Mouse (Mus musculus) gastrocnemius, postnatal 14 days (tissue): ENCODE measurements around the gene Cage1. TPM values are rescaled to one million over a fixed set of nuclear protein-coding genes. Genes with fewer than 3 reads are reported as not detected.

Source experiments
- DNase-seq: peaks from one replicate; pipeline ENCODE4 v3.0.0; 2021; ENCODE audit warnings: mixed read lengths
- intact Hi-C: fragments of 180-260 bp; cut with DNase I; formaldehyde crosslinking; loops from one replicate; pipeline ENCODE4 v1.15.1; 2025; ENCODE audit warnings: low total_unique reads
- microRNA-seq, 2 experiments: library from miRNA; unstranded; fragments of <30 nt; microRNA quantifications; one replicate each; pipeline ENCODE4 v1.2.0; 2021
- total RNA-seq, 2 experiments: library from RNA; stranded (reverse); gene quantifications; 2 replicates each; pipeline ENCODE4 v1.2.3; 2021

The Cage1 gene
- total RNA-seq, 2 experiments from 2014 or later, result 0.51 to 0.98 TPM

DNA sequence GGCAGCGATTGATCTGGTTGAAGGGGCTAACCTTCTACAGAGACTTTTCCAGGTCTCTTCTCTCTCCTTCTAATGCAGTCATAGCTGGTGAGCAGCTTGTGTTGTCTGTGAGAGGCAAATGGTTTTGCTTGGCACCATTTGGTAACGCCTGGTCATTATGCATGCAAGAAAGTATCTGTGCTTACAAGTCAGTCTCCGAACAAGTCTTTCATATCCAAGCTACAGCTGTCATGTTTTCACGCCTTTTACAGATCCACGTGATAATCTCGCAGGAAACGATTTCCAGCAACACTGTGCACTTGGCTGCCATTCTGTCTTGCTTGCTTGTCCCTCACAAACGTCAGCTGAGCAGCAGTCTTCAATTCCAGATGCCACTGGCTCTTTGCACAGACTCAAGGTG lies 66.9 kb downstream of the Cage1 start:
- DNase-seq, result no peak
- intact Hi-C loops, result no loop called here

DNA sequence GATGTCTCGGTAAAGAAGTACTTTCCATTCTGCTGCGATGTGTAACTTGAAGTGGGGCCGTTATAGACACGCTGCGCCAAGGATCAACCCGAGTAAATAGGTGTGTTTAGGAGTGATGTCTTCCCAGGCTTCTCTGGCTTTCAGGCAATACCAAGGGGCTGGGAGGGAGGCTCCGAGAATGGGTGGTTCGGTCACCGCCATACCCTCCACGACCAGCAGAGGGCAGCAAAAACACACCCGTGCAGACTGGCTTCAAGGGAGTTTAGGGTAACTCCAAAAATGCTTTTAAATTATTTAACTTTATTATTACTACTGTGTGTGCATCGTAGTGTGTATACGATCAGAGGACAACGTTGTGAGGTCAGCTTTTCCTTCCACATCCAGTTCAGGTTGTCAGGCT lies 67.5 kb downstream of the Cage1 start:
- intact Hi-C loops, result no loop called here
- DNase-seq, result peak; percentile 82

DNA sequence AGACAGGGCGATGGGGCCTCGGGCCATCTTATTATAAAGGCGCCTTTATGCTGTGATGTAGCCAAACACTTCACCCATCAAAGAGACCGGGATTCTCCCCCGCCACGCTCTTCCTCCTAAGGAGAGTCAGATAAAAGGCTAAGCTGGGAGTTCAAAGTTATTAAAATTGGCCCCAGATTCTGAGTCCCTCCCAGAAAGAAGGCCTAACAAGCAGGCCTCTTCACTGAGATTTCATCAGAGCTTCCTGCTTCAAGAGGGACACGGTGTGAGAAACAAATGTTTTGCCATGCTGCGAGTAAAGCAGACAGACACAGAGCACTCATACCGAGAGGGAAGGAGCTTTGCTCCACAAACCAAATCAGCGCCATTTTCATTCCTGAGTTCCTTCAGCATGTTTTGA lies 69.3 kb downstream of the Cage1 start:
- intact Hi-C loops, result no loop called here

DNA sequence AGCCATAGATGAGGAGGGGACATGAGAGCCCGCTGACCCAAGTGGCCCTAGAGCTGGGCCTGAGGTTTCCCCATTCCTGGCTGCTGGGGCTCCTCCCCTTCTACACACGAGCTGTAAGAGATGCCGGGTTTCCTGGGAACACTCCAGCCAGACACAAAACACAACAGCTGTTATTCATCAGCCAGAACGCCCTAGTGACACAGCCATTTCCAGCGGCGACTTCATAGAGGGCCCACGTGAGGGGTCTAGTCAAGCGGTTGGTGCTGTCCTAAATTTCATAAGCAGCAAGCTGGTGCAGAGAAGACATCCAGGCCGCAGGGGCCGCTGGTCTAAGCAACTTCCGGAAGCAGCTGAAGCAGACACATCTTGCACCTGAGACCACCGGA lies 69.8 kb downstream of the Cage1 start:
- intact Hi-C loops, result no loop called here
- peak; percentile 50 for DNase-seq

More for the DNA sequence above, 69.3 kb downstream of the Cage1 start:
- DNase-seq, result no peak

DNA sequence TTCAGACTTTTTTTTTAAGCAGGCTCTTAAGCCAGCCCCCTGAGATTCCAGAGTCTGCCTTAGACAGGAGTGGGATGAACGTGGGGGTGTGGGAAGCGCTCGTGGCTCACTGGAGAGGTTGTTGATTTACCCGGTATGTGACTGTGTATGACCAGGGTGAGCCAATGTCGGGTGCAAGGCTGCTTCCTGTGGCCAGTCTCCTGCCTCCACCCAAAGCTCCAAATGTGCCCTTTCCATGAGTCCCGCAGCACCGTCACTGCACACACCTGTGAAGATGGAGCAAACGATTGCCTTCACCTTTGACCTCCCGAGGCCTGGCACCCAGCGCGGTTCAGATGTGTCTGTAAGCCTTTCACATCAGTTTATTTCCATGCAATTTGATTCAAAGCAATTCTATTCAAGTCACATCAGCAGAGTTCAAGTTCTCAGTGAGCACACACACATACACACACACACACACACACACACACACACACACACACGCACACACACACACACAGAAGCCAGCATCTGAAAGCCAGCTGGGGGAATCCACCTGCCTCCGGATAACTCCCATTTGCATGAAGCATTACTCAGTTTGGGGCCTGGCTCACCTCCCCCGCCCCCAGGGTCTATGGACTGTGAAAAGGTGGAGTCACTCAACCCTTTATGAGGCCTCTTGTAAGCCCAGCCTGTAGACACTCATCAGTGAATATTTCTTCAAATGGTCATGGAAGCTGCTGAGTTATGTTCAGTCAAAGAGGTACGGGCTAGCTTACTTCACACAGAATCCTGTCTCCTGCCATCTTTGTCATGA lies 70.4 kb downstream of the Cage1 start:
- DNase-seq, result no peak
- intact Hi-C loops, result no loop called here

DNA sequence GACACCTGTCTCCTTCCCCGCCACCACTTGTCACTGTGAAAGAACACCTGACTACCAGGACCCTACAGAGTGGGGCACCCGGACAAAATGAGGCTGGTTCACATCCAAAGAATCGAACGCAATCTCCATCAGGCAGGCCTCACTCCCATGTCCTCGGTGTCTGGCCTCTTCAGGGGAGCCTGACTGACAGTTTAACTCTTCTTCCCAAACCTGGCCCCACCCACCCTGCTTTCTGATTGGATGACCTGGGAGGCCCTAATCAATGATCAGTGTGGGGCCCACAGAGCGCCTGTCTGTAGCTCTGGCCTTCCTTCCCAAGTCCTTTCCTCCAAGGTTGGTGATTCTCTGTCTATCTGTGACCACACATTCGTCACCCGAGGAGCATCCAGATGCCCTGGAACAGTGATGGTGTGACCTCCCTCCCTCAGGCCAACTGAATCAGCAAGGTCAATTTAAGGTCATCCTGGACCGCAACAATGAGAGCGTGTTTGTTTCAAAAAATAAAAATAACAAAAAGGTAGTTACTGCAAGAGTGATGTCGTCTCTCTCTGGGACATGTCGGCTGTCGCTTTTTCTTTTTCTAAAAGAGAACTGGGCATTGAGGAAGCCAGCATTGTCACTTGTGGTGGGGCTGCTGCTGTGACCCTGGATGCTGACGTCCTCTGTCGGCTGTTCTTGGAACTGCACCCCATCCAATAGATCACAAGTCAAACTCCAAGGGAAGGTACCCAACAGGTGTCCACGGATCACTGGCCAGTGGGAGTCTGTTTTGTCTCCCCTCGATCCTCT lies 71.5 kb downstream of the Cage1 start:
- intact Hi-C loops, result no loop called here
- DNase-seq, result no peak

DNA sequence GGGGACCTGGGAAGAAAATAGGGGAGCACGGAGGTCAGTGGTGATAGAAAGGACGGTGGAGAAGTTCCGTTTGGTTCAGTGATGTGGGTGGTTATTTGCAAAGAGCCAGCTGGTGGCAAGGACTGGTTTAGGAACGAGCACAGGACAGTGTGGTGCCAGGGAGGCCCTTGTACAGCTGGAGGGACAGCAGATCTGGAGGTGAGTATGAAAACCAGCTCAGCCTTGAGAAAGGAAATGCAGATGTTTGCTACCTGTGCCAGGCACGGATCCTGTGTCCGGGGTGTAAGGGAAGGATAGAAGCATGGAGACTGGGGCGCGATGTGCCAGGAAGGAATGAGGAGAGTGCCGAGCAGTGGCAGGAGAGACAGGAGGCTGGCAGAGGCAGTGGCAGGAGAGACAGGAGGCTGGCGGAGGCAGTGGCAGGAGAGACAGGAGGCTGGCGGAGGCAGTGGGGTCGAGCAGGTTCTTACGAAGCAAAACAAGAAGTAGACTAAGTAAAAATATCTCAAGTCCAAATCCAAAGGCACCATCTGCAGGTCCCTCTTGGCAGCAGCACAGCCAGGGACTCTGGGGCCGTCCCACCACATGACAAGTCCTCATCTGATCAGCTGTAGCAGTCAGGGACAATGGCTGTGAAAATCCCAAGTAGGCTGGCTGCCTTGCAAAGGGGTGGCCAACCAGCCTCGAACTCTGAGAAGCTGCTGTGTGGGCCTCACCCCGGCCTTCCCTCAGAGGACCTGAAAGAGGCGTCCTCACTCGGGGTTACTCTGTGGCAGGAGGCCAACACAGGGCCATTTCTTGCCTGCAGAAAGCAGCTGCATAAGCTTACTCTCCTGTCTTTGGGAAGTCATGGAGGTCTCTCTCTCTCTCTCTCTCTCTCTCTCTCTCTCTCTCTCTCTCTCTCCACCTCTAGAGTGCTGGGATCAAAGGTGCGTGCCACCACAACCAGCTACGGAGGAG lies 72.5 kb downstream of the Cage1 start:
- no peak for DNase-seq
- intact Hi-C loops, result no loop called here

DNA sequence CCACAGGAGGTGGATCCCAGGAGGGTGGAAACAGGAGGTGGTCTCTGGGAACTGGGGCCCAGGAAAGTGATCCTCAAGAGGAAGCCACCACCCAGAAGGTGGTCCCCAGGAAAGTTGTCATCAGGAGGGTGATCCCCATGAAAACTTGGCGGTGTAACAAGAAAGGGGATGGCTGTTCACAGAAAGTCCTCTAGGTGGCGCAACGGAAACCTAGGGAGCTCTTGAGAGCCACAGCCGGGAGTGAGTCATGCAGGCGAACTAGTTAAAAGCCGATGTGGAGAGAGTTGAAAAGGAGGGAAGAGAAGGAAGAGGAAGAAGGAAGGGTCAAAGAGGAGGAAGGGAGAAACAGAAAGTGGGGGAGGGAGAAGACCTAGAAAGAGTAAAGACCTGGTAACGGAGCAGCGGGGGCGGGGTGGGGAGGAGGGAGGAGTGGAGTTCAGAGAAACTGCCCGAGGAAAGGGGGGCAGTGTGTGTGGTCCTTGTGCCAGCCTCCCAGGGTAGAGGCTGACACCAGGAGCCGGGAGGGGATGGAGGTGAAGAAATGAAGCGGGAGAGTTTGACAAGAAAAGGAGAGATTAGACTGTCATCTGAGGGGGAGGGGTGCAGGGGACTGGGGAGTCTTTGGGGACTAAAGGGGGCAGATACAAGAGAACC lies 73.4 kb downstream of the Cage1 start:
- intact Hi-C loops, result no loop called here
- DNase-seq, result peak; percentile 77

DNA sequence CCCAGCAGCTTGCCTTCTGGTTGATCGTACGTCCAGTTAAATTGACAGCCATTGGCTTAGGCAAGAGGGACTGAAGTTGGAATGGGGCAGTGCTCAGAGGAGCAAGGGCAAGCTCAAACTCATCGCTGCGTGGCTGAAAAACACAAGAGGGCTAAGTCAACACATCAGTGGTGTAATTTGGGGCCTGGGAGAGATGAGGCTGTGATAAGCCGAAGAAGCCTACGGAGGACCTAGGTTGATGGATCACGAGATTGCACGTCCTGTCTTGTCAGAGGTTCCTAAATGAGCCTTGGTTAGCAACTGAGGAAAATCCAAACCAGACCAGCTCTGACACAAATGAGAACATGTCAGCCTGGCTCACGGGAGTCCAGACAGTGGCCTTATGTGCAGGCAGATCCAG lies 74.3 kb downstream of the Cage1 start:
- no peak for DNase-seq
- intact Hi-C loops, result no loop called here

DNA sequence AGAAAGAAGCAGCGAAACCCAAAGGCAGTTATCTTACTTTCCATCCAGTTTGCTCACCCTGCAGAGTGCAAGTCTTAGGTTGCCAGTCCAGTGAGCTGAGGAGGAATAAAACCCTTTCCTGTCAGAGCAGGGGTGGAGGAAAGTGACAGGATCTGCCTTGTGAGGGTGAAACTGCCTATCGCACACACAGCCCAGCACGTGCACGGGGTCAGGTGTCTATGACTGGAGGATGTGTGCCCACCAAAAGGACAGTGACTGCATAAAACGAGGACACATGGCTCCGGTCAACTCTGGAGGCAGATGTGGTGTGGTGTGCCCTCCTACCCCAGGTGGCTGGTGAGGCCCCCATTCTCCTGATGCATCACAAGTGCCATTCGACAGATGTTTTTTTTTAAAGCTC lies 76.9 kb downstream of the Cage1 start:
- intact Hi-C loops, result no loop called here
- no peak for DNase-seq

DNA sequence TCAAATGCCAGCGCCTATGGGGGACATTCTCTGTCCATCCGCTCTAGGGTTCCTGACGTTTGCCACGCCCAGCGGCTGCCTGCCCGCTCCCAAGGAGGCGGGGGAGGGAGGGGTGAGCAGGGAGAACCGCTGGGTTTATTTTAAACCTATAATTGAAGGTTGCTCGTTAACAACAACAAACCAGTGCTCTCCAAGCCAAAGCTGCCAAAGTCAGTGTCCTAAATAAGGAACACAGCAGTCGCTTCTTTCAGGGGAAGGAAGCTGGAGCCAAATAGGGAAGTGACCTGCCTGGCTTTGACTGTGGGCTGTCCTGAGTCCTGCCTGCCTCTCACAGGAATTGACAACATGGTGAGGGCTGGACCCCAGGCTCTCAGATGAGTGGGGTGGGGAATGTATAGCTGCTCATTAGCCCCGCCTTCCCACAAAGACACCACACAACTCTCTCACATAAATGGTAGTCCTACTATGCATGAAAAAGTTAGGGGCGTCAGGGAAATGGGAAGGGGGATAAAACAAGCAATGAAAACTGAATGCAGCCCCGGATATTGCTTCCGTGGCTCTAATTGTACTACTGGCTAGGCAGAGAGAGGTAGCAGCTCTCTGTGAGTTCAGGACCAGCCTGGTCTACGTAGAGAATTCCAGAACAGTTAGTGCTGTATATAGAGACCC lies 77.5 kb downstream of the Cage1 start:
- intact Hi-C loops, result no loop called here
- no peak for DNase-seq

DNA sequence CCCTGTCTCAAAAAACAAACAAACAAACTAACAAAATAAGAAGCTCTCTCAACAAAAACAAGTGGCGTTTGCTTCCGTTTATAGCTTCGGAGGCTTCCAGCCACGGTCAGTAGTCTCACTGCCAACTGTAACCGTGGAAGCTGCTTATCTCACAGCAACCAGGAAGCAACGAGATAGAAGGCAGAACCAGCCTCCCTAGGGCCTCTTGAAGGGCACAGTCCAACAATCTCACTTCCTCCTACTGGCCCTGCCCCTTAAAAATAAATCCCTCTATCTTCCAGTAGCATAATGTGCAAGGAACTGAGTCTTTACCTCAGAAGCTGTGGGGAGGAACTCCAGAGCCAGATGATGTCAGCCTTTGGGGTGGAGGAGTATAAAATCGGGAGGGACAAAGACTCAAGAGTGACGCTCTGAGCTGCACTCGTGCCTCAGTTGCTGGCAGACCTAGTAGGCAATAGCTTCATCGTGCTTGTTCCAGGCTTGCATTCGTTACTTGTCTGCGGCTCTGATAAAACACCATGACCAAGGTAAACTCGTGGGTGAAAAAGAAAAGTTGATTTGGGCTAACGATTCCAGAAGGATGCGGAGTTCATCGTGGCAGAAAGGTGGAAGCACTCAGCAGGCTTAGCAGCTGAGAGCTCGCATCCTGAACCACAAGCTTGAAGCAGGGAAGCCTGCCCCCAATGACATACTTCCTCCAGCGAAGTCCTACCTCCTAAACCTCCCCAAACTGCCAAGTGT lies 78.2 kb downstream of the Cage1 start:
- no peak for DNase-seq
- intact Hi-C loops, result no loop called here

Small RNA genes lying within 50 kb of the gene (microRNA-seq; reads per million reads assigned to microRNA genes)
- 0 reads per million in 2 experiments for gene Gm27387

Other genes with a start within 250 kb of the Cage1 start
- 10 to 100 TPM; 54.3 to 58.5 TPM for gene Ssr1, start 42.9 kb downstream of the Cage1 start, total RNA-seq
- gene Riok1, start 74 bp downstream of the Cage1 start, total RNA-seq, result 10 to 100 TPM in 1 of 2 experiments, 1 to 10 TPM in 1; 9.2 to 11.9 TPM
- under 1 TPM; 0.02 to 0.06 TPM for gene Dsp, start 114.2 kb upstream of the Cage1 start, total RNA-seq
- 1 to 10 TPM; 6.2 to 7.7 TPM for gene Snrnp48, start 167.9 kb upstream of the Cage1 start, total RNA-seq